Mouse (Mus musculus): Measurements from ENCODE around the gene Tlr5. TPM values are rescaled to one million over a fixed set of nuclear protein-coding genes. Genes with fewer than 3 reads are reported as not detected.

The Tlr5 gene
- polyA plus RNA-seq, 1 experiment from 2014 or later: 0.29 TPM

DNA sequence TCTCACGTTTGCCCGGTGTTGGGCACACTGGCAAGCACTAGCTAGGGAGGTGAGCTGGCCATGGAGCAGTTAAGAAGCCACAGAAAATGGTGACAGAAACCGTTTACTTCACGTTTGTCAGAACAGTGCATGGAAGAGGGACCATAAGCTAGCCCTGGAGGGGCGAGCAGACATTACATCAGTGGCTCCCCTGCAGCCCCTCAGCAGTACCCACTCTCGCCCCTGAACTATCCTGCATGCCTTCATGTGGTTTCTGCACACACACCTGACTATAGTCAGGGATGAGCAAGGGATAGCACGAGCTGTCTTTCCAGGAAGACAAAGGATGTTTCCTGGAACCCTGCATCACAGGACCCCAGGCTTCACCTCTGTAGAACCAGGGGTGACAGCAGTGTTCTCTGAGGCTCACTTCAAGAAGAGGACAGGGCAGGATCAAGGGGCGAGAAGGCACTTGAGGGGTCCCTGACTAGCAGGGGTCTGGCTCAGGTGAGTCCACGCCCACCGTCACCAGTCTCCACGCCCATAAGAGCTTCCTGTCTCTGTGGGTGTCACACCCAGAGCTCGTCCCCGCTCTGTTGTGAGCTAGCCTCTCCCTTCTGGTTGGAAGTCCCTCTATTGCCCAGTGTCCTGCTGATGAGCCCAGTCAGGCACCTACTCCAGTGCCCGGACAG is 35.6 kb downstream of the Tlr5 start:
- Histone ChIP-seq H3K4me1 (ENCODE audit: control insufficient read depth, insufficient read depth, low read length) (no peaks in the 10 kb centered on the region), H3K9me3 (ENCODE audit: control insufficient read depth, low read length) (no peaks in the 10 kb centered on the region), H3K36me3 (ENCODE audit: control insufficient read depth, insufficient read depth, low read length) (no peaks in the 10 kb centered on the region), H3K4me2 (ENCODE audit: low read depth) (no peak overlapping the region), H3K4me3 (ENCODE audit: low read depth, low read length) (no peak overlapping the region), H3K9ac (ENCODE audit: low read length) (no peak overlapping the region), H3K27me3 (ENCODE audit: control insufficient read depth, insufficient read depth, low read length) (no peaks in the 10 kb centered on the region), H3K27ac (ENCODE audit: low read depth, low read length) (no peak overlapping the region)
- ATAC-seq (ENCODE audit: insufficient read depth, low FRiP score, low TSS enrichment) (no peak), DNase-seq (ENCODE audit: low spot score) (no peak)
- WGBS: 81% methylated on average over 14 of the region's 14 CpGs

DNA sequence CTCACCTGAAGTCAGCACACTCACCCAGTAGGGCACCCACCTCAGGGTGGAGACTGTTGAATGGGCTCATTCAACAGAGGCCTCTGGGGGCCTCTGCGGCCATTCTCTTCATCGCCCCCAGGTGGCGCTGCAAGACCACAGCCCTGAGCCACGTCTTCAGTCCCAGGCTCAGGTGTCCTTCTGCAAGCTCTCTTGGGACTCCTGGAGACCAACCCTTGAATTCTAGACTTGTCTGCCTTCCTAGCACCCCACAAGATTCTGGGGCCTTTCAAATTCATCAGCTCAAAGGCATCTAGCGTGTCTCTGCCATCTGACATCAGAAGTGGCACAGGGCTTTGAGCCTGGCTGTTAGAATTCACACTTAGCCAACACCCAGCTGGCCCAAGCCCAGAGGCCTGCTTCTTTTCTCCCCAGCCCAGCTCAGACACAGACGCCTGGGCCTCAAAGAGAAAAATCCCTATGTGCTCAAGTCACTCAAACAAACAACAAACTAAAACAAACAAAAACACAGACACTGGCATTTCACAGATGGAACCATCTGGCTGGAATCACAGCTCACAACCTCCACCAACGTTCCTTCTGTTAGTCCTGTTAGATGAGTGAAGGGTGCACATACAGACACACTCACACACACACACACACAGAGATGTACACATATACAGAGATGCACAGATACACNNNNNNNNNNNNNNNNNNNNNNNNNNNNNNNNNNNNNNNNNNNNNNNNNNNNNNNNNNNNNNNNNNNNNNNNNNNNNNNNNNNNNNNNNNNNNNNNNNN is 36.6 kb downstream of the Tlr5 start:
- Histone ChIP-seq H3K4me1 (ENCODE audit: control insufficient read depth, insufficient read depth, low read length) (no peaks in the 10 kb centered on the region), H3K4me2 (ENCODE audit: low read depth) (no peak overlapping the region), H3K9ac (ENCODE audit: low read length) (no peak overlapping the region), H3K4me3 (ENCODE audit: low read depth, low read length) (no peak overlapping the region), H3K27me3 (ENCODE audit: control insufficient read depth, insufficient read depth, low read length) (no peaks in the 10 kb centered on the region), H3K9me3 (ENCODE audit: control insufficient read depth, low read length) (no peaks in the 10 kb centered on the region), H3K36me3 (ENCODE audit: control insufficient read depth, insufficient read depth, low read length) (no peaks in the 10 kb centered on the region), H3K27ac (ENCODE audit: low read depth, low read length) (no peak overlapping the region)
- DNase-seq (ENCODE audit: low spot score): peak; percentile 75
- ATAC-seq (ENCODE audit: insufficient read depth, low FRiP score, low TSS enrichment): 0 out of 2 replicates have a peak, but pooled peaks have one; percentile 45
- 13% methylated on average over 7 of the region's 7 CpGs for WGBS

Other genes with a start within 250 kb of the Tlr5 start
- not detected in 2 replicates for gene Ccdc185, start 205.6 kb upstream of the Tlr5 start, polyA plus RNA-seq (2014; fragmentation: Nextera tagmentation; extraction: Ambion mirVana)
- 29.1 and 30.0 TPM in 2 replicates for gene Susd4, start 190.9 kb upstream of the Tlr5 start, polyA plus RNA-seq (2014; fragmentation: Nextera tagmentation; extraction: Ambion mirVana)

Data from neural tube, embryonic 11.5 days (tissue).